Mouse (Mus musculus) v-Abl transformed pro-B cells (cell line): ENCODE data around the gene Cdk17.

ENCODE experiments used
- in situ Hi-C, 2 experiments: fragments of 400-800 bp; cut with MboI; formaldehyde crosslinking; loops; one replicate each; pipeline ENCODE4 v1.15.1; 2025; ENCODE audit not compliant: unreplicated experiment in 2 of 2

Gene Cdk17

DNA sequence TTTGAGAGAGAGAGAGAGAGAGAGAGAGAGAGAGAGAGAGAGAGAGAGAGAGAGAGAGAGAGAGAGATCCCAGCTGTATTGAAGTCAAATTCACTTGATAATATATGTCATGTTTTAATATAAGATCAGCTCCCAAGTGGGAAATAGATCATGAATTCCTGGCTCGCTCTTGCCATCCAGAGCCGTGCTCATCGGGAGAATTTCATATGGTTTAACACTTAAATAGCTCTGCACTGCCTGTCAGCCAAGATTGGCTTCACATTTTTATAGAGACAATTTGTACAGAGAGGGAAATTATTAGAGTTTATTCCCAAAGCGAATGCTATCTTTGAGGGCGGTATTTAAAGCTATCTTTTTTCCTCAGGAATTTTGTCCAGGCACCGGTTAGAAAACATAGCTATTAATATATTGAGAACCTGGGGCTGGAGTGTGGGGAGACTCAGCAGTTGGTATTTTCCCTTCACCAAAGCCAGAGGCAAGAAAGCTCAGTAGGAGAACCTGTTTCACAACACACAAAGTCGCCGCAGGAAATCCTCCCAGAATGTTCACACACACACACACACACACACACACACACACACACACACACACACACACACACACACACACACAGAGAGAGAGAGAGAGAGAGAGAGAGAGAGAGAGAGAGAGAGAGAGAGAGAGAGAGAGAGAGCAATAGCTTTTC, 17.9 kb upstream of the Cdk17 start:
- in situ Hi-C loops, result loop anchor here in 1 of 2 experiments (5.0 kb wide), 1 partner anchor 55 kb away; no protein-coding TSS in a partner anchor

DNA sequence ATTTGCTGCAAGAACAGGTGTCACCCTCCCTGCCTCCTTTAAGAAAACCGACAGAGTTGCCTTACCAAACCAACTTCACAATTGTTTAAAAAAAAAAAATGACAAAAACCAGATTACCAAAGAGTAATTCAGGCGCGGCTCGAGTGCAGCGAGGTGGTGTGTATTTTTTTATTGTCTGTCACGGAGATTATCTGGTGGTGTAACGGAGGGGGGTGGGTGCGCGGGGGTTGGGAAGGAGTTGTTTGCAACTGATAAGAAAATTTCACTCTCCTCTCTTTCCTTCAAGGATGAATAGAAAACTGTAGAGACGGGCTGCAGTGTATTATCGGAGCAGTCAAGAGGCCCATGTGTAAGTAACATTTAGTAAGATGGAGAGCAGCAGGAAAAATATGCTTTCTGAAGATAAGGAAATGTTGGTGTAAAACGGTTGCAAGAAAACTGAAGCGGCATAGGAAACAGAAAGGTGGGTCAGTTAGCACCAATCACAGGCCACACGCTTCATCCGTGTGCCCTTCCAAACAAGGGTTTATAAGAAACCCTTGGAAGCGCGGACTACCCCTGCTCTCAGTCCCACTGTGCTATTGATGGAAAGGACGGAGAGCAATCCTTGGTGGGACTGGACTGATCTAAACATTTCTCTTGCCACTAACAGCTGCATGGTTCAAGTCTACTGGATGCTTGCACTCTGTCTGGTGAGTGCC, 17.2 kb upstream of the Cdk17 start:
- in situ Hi-C loops, result loop anchor here in 1 of 2 experiments (5.0 kb wide), 1 partner anchor 56 kb away; no protein-coding TSS in a partner anchor

- in situ Hi-C loops, result loop anchor here in 1 of 2 experiments (5.0 kb wide), 1 partner anchor 57 kb away; no protein-coding TSS in a partner anchor
These were observed 16.7 kb upstream of the Cdk17 start for GRCm38 (mm10) chr10:93143986-93144314.

GRCm38 (mm10) chr10:93144579-93144978, 16.1 kb upstream of the Cdk17 start:
- in situ Hi-C loops, result loop anchor here in 1 of 2 experiments (5.0 kb wide), 1 partner anchor 57 kb away; no protein-coding TSS in a partner anchor

GRCm38 (mm10) chr10:93145088-93145487, 15.6 kb upstream of the Cdk17 start:
- in situ Hi-C loops, result no loop called here

GRCm38 (mm10) chr10:93146601-93147000, 14.1 kb upstream of the Cdk17 start:
- in situ Hi-C loops, result no loop called here

DNA sequence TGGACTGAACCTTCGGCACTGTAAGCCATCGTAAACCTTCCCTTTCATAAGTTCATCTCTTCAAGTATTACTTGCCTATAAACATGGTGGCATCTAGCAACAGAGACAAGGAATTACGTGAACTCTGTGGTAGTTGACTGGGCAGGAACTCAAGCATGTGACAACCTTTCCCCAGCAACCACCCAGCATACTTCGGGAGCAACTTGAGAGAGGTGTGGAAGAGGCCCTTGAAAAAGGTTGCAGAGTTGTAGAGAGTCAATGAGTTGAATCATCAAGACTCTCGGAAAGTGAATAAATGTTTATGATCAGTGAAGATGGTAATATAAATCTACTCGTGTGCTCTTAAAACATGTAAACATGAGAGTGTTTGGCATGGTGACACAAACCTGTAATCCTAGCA, 13.0 kb upstream of the Cdk17 start:
- in situ Hi-C loops, result no loop called here

- in situ Hi-C loops, result no loop called here
These were observed 11.1 kb upstream of the Cdk17 start for GRCm38 (mm10) chr10:93149597-93149996.

DNA sequence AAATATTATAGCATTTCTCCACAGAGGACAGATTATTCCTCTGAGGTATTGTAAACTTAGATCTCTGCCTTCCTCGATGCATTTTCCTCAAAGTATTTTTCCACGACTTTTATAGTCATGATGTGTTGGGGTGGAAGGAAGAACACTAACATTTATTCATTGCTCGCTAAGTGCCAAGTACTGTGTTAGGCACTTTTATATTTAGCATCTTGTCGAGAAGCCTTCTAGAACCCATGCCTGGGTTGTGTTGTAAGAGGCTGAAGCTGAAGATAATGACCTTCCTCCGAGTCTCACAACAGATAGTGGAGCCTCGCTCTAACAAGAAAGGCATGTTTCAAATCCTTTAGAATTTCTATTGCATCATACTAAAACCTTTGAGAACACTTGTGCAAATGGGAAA, 8.9 kb upstream of the Cdk17 start:
- in situ Hi-C loops, result loop anchor here (10.0 to 25.0 kb wide), 6 partner anchors 77 to 1964 kb away; partner anchors contain the start of genes Lta4h (in 1 of the 2), Snrpf (in 1 of the 2) and Tmpo (in 1 of the 2)

DNA sequence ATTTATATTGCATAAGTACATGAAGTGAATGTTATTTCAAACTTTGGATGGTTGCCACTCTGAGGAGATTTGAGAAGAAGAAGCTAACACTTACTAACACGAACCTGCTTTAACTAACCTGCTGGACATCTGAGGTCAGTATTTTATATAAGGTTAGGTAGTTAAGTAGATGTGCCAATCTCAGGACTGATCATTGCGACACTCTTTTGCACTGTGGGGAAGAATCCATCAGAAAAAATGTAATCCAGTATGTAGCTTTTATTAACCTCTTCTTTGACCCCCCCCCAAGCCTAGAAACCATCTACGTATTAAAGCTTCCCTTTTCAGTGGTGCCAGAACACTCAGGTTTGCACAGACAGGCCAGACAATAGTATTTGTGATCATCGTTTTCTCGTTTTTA, 8.0 kb upstream of the Cdk17 start:
- in situ Hi-C loops, result loop anchor here (10.0 to 25.0 kb wide), 6 partner anchors 78 to 1965 kb away; partner anchors contain the start of genes Lta4h (in 1 of the 2), Snrpf (in 1 of the 2) and Tmpo (in 1 of the 2)

- in situ Hi-C loops, result loop anchor here (10.0 to 25.0 kb wide), 6 partner anchors 79 to 1966 kb away; partner anchors contain the start of genes Lta4h (in 1 of the 2), Snrpf (in 1 of the 2) and Tmpo (in 1 of the 2)
These were observed 7.3 kb upstream of the Cdk17 start for GRCm38 (mm10) chr10:93153404-93153803.

- in situ Hi-C loops, result loop anchor here (5.0 to 25.0 kb wide), 12 partner anchors 72 to 1973 kb away; partner anchors contain the start of genes Amdhd1 (in 1 of the 2), Ccdc38 (in 1 of the 2), Lta4h (in 1 of the 2) and Snrpf (in 1 of the 2)
These were observed 801 bp upstream of the Cdk17 start for GRCm38 (mm10) chr10:93159651-93160496.

DNA sequence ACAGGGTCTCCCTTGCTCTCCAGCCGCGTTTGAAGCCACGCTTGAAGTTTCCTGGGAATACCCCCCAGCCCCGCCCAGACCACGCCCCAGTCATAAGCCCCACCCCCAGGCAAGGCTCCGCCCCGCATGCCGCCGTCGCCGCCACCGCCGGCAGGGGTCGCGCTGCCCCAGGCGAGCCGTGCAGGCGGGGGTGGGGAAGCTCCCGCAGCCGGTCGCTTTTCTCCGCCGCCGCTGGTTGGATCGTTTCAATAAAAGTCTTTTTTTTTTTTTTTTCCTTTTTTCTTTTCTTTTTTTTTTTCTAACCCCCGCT, 223 bp upstream of the Cdk17 start:
- in situ Hi-C loops, result loop anchor here (5.0 to 25.0 kb wide), 8 partner anchors 72 to 1973 kb away; partner anchors contain the start of genes Amdhd1 (in 1 of the 2), Ccdc38 (in 1 of the 2) and Tmpo (in 1 of the 2)

- in situ Hi-C loops, result loop anchor here (5.0 to 25.0 kb wide), 8 partner anchors 71 to 1974 kb away; partner anchors contain the start of genes Amdhd1 (in 1 of the 2), Ccdc38 (in 1 of the 2) and Tmpo (in 1 of the 2)
These were observed 1.0 kb downstream of the Cdk17 start for GRCm38 (mm10) chr10:93161511-93162275.

DNA sequence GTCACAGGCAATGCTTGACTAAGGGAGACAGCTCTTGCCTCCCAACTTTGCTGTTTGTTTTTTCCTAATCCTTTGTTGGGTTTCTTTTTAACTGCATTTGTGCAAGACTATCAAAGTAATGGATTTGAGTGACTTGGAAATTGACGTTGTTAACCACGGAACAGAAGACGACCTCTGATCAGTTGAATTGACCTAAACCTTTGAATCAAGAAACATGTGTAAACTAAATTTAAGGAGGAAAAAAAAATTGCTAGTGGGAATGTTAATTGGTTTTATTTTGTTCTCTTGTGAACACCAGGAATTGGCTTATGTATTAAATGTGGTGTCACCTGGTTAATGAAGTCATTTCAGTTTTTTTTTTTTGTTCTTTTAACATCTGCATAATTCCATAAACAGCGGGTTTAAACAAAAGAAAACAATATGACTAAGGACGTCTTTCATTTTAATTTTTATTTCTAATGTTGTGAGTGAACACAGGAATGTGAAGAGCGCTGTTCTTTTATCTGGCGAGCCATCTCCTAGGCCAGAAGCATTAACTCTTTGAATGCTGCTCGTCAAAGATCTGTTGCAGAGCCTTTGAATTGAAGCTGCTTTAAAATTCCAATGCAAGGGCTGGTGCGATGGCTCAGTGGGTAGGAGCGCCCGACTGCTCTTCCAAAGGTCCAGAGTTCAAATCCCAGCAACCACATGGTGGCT, 1.7 kb downstream of the Cdk17 start:
- in situ Hi-C loops, result loop anchor here (5.0 to 25.0 kb wide), 8 partner anchors 70 to 1975 kb away; partner anchors contain the start of genes Amdhd1 (in 1 of the 2), Ccdc38 (in 1 of the 2) and Tmpo (in 1 of the 2)

DNA sequence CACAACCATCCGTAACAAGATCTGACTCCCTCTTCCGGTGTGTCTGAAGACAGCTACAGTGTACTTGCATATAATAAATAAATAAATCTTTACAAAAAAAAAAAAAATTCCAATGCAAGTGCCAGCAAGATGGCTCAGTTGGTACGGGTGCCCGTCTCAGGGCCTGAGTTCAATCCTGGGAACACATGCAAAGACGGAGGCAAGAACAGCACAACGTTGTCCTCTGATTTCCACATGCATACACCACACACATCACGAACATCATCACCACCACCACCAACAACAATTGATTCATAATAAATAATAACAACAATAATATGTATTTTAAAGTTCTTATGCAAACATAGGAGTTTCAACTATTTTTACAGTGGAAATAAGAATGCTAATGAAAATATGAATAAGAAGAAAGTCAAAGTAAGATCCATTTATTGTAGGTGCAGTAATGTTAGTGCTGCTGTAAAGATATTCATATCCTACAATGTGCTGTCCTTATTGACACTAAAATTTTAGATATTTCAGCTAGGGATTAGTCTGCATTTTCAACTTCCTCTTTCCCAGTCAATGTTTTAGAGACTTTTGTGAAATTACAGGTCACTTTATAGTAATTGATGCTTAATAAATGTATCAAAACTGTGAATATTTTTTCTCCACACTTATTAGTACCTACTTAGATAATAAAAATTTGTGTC, 2.4 kb downstream of the Cdk17 start:
- in situ Hi-C loops, result loop anchor here (5.0 to 25.0 kb wide), 8 partner anchors 69 to 1976 kb away; partner anchors contain the start of genes Amdhd1 (in 1 of the 2), Ccdc38 (in 1 of the 2) and Tmpo (in 1 of the 2)

- in situ Hi-C loops, result loop anchor here (5.0 to 25.0 kb wide), 8 partner anchors 68 to 1977 kb away; partner anchors contain the start of genes Amdhd1 (in 1 of the 2), Ccdc38 (in 1 of the 2) and Tmpo (in 1 of the 2)
These were observed 3.2 kb downstream of the Cdk17 start for GRCm38 (mm10) chr10:93163711-93164488.
